Comparison of ENCODE assay signal across 8 mouse cellular contexts in genomic region chr11:115933747-115934110, GRCm38 (mm10). TPM values are rescaled to one million over a fixed set of nuclear protein-coding genes. Genes with fewer than 3 reads are reported as not detected.
A peak's percentile ranks its signal among the peaks of the same experiment; 100 is the strongest.
DNase-seq lines count a peak whose midpoint lies in the region; ATAC-seq and TF ChIP-seq lines count a peak whose summit lies in the region.

No protein-coding gene starts in this region.

- H3K4me3 ChIP-seq in heart, embryonic 12.5 days = peak overlapping the region; percentile 92
- peak overlapping the region; percentile 88 for H3K4me3 ChIP-seq in G1E (ENCODE audit: low read depth, low read length)
- peak overlapping the region; percentile 89 for H3K4me3 ChIP-seq in hindbrain, embryonic 12.5 days

- H3K27me3 ChIP-seq in heart, embryonic 12.5 days (replicated peaks) = no peaks in the 10 kb centered on the region
- no peaks in the 10 kb centered on the region for H3K27me3 ChIP-seq in G1E (ENCODE audit: insufficient read depth, low read length)
- no peaks in the 10 kb centered on the region for H3K27me3 ChIP-seq in hindbrain, embryonic 12.5 days

- TF ChIP-seq CTCF in G1E (IDR thresholded peaks at IDR 0.05; ENCODE audit: low read depth, low read length) = no peak

- no peak for DNase-seq in heart, adult 18-20 months
- DNase-seq in G1E (ENCODE audit: low spot score) = no peak
- no peak for DNase-seq in adrenal gland, adult 18-20 months (ENCODE audit: low spot score in 2 of 2)
- DNase-seq in frontal cortex, postnatal 10 days (ENCODE audit: low spot score in 2 of 2) = no peak
- no peak for DNase-seq in cerebellum, postnatal 36 days

- WGBS in heart, embryonic 12.5 days = under 1% methylated on average over 16 of the region's 16 CpGs
- 0% methylated on average over 16 of the region's 16 CpGs for WGBS in hindbrain, embryonic 12.5 days

- no peak overlapping the region; the same call in 1 of the 2 replicates for H3K27ac ChIP-seq in heart, embryonic 12.5 days (ENCODE audit: poor library complexity, severe bottlenecking)
- H3K27ac ChIP-seq in hindbrain, embryonic 12.5 days = peak overlapping the region; percentile 8; the same call in 1 of the 2 replicates

- peak; percentile 33 for ATAC-seq in heart, embryonic 12.5 days (ENCODE audit: insufficient number of reproducible peaks, low FRiP score)
- ATAC-seq in G1E (ENCODE audit: extremely low read depth, insufficient number of reproducible peaks, low FRiP score, poor library complexity, severe bottlenecking) = no peak
- ATAC-seq in hindbrain, embryonic 12.5 days (ENCODE audit: low FRiP score) = peak; percentile 71
- ATAC-seq in megakaryocyte-erythroid progenitor cell, adult 5-6 weeks (replicated peaks; ENCODE audit: low FRiP score, low TSS enrichment, poor library complexity, severe bottlenecking) = peak; percentile 12; the same call in 1 of the 2 replicates

- H3K4me1 ChIP-seq in heart, embryonic 12.5 days (replicated peaks) = peaks cover 19% of the 10 kb centered on the region
- H3K4me1 ChIP-seq in G1E (ENCODE audit: insufficient read depth, low read depth, low read length) = peaks cover 37% of the 10 kb centered on the region
- peaks cover 28% of the 10 kb centered on the region for H3K4me1 ChIP-seq in hindbrain, embryonic 12.5 days

- H3K9ac ChIP-seq in heart, embryonic 12.5 days = peak overlapping the region; percentile 80
- H3K9ac ChIP-seq in hindbrain, embryonic 12.5 days = peak overlapping the region; percentile 80

- H3K36me3 ChIP-seq in heart, embryonic 12.5 days = peaks cover 41% of the 10 kb centered on the region
- peaks cover 66% of the 10 kb centered on the region for H3K36me3 ChIP-seq in G1E (replicated peaks)
- H3K36me3 ChIP-seq in hindbrain, embryonic 12.5 days = peaks cover 38% of the 10 kb centered on the region

- peak overlapping the region; percentile 94 for H3K4me2 ChIP-seq in heart, embryonic 12.5 days
- H3K4me2 ChIP-seq in hindbrain, embryonic 12.5 days (replicated peaks) = peak overlapping the region; percentile 87

- no peaks in the 10 kb centered on the region for H3K9me3 ChIP-seq in heart, embryonic 12.5 days (replicated peaks)
- no peaks in the 10 kb centered on the region for H3K9me3 ChIP-seq in G1E (replicated peaks)
- H3K9me3 ChIP-seq in hindbrain, embryonic 12.5 days (replicated peaks) = no peaks in the 10 kb centered on the region

RNA-seq across cellular contexts. Expression of gene Recql5, which starts 0.5 kb away (rescaled TPM):
- 13.8 and 17.3 TPM in 2 replicates for polyA plus RNA-seq in heart, embryonic 12.5 days (2016; fragmentation: Nextera tagmentation; extraction: Ambion mirVana)
- 1 to 10 TPM; 7.5 to 7.8 TPM for total RNA-seq in heart, adult 18-20 months (2021)
- total RNA-seq in G1E (2014; fragmentation: Nextera tagmentation) (17.4 and 24.9 TPM in 2 replicates), G1E (2017) (16.0 and 23.6 TPM in 2 replicates)
- 17.3 and 17.4 TPM in 2 replicates for polyA plus RNA-seq in G1E (2012)
- 31.8 and 34.7 TPM in 2 replicates for polyA plus RNA-seq in hindbrain, embryonic 12.5 days (2016; fragmentation: Nextera tagmentation; extraction: Ambion mirVana)
- 19.7 and 22.7 TPM in 2 replicates for total RNA-seq in megakaryocyte-erythroid progenitor cell, adult 5-6 weeks (2014; fragmentation: Nextera tagmentation)
- 17.0 and 21.0 TPM in 2 replicates for total RNA-seq in megakaryocyte-erythroid progenitor cell, adult 5-6 weeks (2017)
- total RNA-seq in adrenal gland, adult 18-20 months (2021) = 10 to 100 TPM; 17.1 to 27.1 TPM

RNA-seq across cellular contexts. Expression of gene Sap30bp, which starts 0.6 kb away (rescaled TPM):
- polyA plus RNA-seq in heart, embryonic 12.5 days (2016; fragmentation: Nextera tagmentation; extraction: Ambion mirVana) = 29.4 and 32.2 TPM in 2 replicates
- total RNA-seq in heart, adult 18-20 months (2021) = 10 to 100 TPM; 19.0 to 19.9 TPM
- total RNA-seq in G1E (2014; fragmentation: Nextera tagmentation) (28.7 and 30.8 TPM in 2 replicates), G1E (2017) (110 and 131 TPM in 2 replicates)
- polyA plus RNA-seq in G1E (2012) = 23.4 and 27.8 TPM in 2 replicates
- 51.0 and 54.4 TPM in 2 replicates for polyA plus RNA-seq in hindbrain, embryonic 12.5 days (2016; fragmentation: Nextera tagmentation; extraction: Ambion mirVana)
- 20.8 and 33.2 TPM in 2 replicates for total RNA-seq in megakaryocyte-erythroid progenitor cell, adult 5-6 weeks (2014; fragmentation: Nextera tagmentation)
- 251 and 314 TPM in 2 replicates for total RNA-seq in megakaryocyte-erythroid progenitor cell, adult 5-6 weeks (2017)
- total RNA-seq in adrenal gland, adult 18-20 months (2021) = 10 to 100 TPM; 37.3 to 47.6 TPM

RNA-seq across cellular contexts. Expression of gene Smim6, which starts 21.9 kb away (rescaled TPM):
- polyA plus RNA-seq in heart, embryonic 12.5 days (2016; fragmentation: Nextera tagmentation; extraction: Ambion mirVana) = 0.77 and 1.8 TPM in 2 replicates
- total RNA-seq in heart, adult 18-20 months (2021) = not detected
- total RNA-seq in G1E (2014; fragmentation: Nextera tagmentation) = 2.4 TPM in 1 of 2 replicates, not detected in the other
- 0.23 TPM in 1 of 2 replicates, not detected in the other for total RNA-seq in G1E (2017)
- not detected in 2 replicates for polyA plus RNA-seq in G1E (2012)
- polyA plus RNA-seq in hindbrain, embryonic 12.5 days (2016; fragmentation: Nextera tagmentation; extraction: Ambion mirVana) = 1.3 TPM in 2 replicates
- 2.0 and 5.2 TPM in 2 replicates for total RNA-seq in megakaryocyte-erythroid progenitor cell, adult 5-6 weeks (2014; fragmentation: Nextera tagmentation)
- not detected in 2 replicates for total RNA-seq in megakaryocyte-erythroid progenitor cell, adult 5-6 weeks (2017)
- not detected for total RNA-seq in adrenal gland, adult 18-20 months (2021)

RNA-seq across cellular contexts. Expression of gene Smim5, which starts 34.0 kb away (rescaled TPM):
- 15.0 and 16.6 TPM in 2 replicates for polyA plus RNA-seq in heart, embryonic 12.5 days (2016; fragmentation: Nextera tagmentation; extraction: Ambion mirVana)
- 1 to 10 TPM; 8.2 to 8.8 TPM for total RNA-seq in heart, adult 18-20 months (2021)
- total RNA-seq in G1E (2014; fragmentation: Nextera tagmentation) = 8.0 and 14.7 TPM in 2 replicates
- total RNA-seq in G1E (2017) = 30.0 and 38.1 TPM in 2 replicates
- 10.0 and 11.7 TPM in 2 replicates for polyA plus RNA-seq in G1E (2012)
- 2.3 and 4.2 TPM in 2 replicates for polyA plus RNA-seq in hindbrain, embryonic 12.5 days (2016; fragmentation: Nextera tagmentation; extraction: Ambion mirVana)
- total RNA-seq in megakaryocyte-erythroid progenitor cell, adult 5-6 weeks (2014; fragmentation: Nextera tagmentation) = 40.3 and 83.8 TPM in 2 replicates
- 24.6 and 29.4 TPM in 2 replicates for total RNA-seq in megakaryocyte-erythroid progenitor cell, adult 5-6 weeks (2017)
- total RNA-seq in adrenal gland, adult 18-20 months (2021) = under 1 TPM in 1 of 2 experiments, not detected in 1; 0.74 TPM

RNA-seq across cellular contexts. Expression of gene Itgb4, which starts 40.8 kb away (rescaled TPM):
- 2.0 and 2.7 TPM in 2 replicates for polyA plus RNA-seq in heart, embryonic 12.5 days (2016; fragmentation: Nextera tagmentation; extraction: Ambion mirVana)
- 1 to 10 TPM; 1.9 to 3.7 TPM for total RNA-seq in heart, adult 18-20 months (2021)
- total RNA-seq in G1E (2014; fragmentation: Nextera tagmentation) (not detected in 2 replicates), G1E (2017) (0.05 and 0.06 TPM in 2 replicates)
- 0.13 and 0.17 TPM in 2 replicates for polyA plus RNA-seq in G1E (2012)
- 1.7 and 2.1 TPM in 2 replicates for polyA plus RNA-seq in hindbrain, embryonic 12.5 days (2016; fragmentation: Nextera tagmentation; extraction: Ambion mirVana)
- 0.07 and 0.37 TPM in 2 replicates for total RNA-seq in megakaryocyte-erythroid progenitor cell, adult 5-6 weeks (2014; fragmentation: Nextera tagmentation)
- total RNA-seq in megakaryocyte-erythroid progenitor cell, adult 5-6 weeks (2017) = 0.65 TPM in 1 of 2 replicates, not detected in the other
- total RNA-seq in adrenal gland, adult 18-20 months (2021) = 1 to 10 TPM; 3.1 to 3.7 TPM
